Mouse (Mus musculus) T-cell, adult 2 months (primary cell): ENCODE data around the gene Ykt6.
A peak's percentile ranks its signal among the peaks of the same experiment; 100 is the strongest.
"Not testable (repeated sequence)": the region's sequence is repeated elsewhere in the genome, so short reads cannot be mapped to it uniquely, and the experiment has no call there.

Experiments used
- DNase-seq: peaks from one replicate; pipeline ENCODE4 v3.0.0; 2022; ENCODE audit warnings: low spot score

Ykt6 gene

GRCm38 (mm10) chr11:5955546-5956276 lies at the start of gene Ykt6:
Ykt6 (plus strand) TSS chr11:5955693.
- DNase-seq = peak; percentile 81

GRCm38 (mm10) chr11:5905778-5906518 lies 49.5 kb upstream of the Ykt6 start:
- no peak for DNase-seq

DNA sequence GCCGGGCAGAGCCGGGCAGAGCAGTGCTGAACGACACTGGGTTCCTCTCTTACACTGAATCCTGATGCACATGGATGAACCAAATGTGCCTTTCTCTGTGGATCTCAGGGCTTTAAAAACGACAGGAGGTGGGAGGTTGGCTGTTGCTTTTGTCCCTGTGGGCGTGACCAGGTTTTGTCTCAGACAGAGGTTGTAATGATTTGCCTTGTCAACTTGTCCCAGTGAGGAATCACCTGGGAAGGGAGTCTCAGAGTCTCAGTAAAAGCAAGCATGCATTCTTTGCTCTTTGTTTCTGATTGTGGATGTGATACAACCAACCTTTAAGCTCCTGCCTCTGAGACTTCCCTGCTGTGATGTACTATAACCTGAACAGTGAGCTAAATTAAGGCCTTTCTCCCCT lies 48.4 kb upstream of the Ykt6 start:
- no peak for DNase-seq

DNA sequence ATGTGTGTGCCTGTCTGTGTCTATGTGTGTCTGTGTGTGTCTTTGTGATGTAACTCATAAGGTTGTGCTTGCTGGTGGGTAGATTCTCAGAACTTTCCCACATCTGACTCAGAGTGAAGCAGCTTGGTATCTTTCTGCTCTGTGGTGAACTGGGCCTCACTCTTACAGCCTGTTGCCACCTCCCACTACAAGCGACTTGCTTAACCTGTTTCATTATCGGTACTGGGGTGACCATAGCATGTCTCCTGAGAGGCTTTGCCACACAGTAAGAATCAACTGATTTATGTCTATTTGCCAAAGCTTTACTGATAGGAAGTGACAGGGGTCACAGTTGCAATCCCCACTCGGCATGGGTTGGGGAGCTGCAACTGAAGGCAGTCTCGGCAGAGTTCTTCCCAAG lies 46.9 kb upstream of the Ykt6 start:
- DNase-seq = no peak

- DNase-seq = no peak
Observed at GRCm38 (mm10) chr11:5912635-5913034, 42.9 kb upstream of the Ykt6 start.

- DNase-seq = no peak
Observed at GRCm38 (mm10) chr11:5913256-5913655, 42.2 kb upstream of the Ykt6 start.

DNA sequence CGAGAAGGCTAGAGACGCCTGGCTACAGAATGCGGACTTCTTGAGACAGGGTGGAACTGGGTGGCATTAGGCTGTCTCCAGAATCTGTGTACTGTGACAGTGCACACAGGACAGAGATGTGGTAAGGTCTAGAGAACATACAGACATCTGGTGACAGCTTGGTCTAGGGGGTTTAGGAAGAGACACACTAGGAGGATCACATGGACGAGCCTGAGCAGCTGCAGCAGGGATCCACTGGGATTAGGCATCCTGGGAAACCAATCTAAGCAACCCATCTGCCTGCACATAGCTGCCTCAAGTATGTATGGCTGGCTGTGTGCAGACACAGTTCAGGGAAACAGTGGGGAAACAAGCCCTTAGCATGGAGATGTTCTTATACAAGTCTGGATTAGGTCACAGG lies 41.6 kb upstream of the Ykt6 start:
- DNase-seq = no peak

DNA sequence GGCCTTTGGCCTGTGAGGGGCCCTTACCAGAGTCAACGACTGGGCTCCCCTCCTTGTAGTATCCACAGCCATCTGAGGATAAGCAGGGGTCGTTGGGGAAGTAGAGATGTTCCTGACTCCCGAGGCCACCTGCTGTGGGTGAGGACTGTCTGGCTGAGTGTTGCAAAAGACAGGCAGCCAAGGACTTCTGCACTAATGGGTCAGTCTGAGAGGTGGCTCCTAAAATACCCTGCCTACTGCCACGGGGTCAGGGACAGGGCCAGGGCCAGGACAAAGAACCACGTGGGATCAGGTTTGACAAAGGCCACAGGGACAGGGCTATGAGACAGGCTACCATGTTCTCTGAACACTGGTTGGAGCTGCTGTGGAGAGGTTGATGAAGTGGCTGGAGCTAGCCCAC lies 40.6 kb upstream of the Ykt6 start:
- DNase-seq = no peak

DNA sequence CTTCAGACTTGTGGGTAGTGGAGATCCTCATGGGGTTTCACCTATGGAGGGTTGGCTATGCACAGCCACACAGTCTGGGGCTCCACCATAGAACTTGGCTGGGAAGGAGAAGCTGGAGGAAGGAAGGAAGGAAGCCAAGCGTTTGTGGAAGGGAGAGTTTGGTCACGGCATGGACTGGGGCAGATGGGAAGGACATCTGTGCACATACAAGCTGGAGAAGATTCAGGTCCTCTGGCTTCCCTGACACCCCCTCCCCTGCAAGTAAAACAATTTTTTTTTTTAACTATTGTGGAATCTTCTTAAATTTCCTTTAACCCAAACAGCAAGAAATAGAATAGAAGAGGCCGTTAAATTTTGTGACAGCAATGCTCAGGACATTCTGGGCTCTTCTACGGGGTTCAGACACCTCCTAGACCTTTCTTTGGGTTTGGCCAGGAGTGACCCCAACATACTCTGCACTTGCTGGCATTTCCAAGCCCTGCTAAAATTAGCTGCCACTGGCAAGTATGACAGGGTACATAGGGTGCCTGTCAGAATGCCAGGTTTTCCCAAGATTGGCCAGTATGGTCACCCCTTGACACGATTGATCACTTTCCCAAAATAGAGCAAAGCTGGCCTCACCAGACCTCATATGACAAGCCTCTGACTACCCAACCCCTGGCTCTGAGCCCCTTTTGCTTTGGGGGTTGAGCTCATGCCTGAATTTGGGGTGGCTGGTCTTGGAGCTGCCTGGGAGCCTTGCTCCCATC lies 39.9 kb upstream of the Ykt6 start:
- no peak for DNase-seq

- DNase-seq = no peak
Observed at GRCm38 (mm10) chr11:5916178-5916548, 39.3 kb upstream of the Ykt6 start.

GRCm38 (mm10) chr11:5918111-5918510 lies 37.4 kb upstream of the Ykt6 start:
- DNase-seq = no peak

- DNase-seq = no peak
Observed at GRCm38 (mm10) chr11:5919606-5920005, 35.9 kb upstream of the Ykt6 start.

GRCm38 (mm10) chr11:5920323-5920960 lies 35.1 kb upstream of the Ykt6 start:
- DNase-seq = no peak

- no peak for DNase-seq
Observed at GRCm38 (mm10) chr11:5924699-5925098, 30.8 kb upstream of the Ykt6 start.

GRCm38 (mm10) chr11:5926696-5927220 lies 28.7 kb upstream of the Ykt6 start:
- no peak for DNase-seq

DNA sequence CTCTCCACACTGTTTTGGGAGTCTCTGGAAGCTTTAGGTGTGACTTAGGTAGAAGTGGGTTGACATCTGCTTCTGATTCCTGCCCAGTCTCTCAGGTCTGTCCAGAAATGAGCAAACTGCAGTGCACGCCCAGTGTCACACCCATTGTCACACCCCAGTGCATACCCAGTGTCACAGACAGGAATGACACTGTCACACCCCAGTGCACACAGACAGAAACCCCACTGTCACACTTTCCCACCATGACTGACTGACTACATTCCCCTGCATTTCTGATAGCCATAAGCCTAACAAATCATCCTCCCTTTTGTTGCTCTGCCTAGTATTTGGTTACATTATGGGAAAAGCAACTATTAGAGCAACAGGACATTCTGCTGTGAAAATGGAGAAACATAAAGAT lies 24.9 kb upstream of the Ykt6 start:
- DNase-seq = no peak

DNA sequence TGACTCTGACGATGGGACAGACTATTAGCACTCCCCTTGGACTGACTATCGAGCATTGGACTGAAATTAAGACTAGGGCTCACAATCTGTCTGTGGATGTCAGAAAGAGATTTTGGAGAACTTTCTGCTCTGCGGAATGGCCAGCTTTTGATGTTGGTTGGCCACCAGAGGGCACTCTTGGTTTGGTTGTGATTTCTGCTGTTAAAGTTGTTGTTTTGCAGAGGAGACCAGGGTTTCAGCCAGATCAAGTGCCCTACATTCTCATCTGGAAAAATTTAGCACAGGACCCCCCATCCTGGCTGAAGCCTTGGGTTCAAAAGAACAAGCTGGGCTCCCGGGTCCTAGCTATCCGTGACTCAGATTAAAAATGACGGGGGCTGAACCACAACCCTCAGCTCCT lies 23.5 kb upstream of the Ykt6 start:
- DNase-seq = not testable (repeated sequence)

DNA sequence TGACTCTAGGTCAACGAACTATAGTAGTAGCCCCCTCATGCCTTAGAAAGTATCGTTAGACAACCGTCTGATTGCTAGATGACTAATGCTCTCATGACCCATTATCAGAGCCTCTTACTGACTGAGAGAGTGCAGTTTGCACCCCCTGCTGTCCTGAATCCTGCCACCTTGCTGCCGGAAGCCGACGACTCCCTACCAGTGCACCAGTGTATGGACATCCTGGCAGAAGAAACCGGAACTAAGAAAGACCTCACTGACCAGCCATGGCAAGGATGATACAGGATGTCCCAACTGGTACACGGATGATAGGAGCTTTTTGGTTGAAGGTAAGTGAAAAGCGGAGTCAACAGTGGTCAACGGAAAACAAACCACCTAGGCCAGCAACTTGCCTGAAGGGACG lies 21.0 kb upstream of the Ykt6 start:
- not testable (repeated sequence) for DNase-seq

- DNase-seq = no peak
Observed at GRCm38 (mm10) chr11:5942966-5943365, 12.5 kb upstream of the Ykt6 start.

GRCm38 (mm10) chr11:5945096-5945495 lies 10.4 kb upstream of the Ykt6 start:
- no peak for DNase-seq

DNA sequence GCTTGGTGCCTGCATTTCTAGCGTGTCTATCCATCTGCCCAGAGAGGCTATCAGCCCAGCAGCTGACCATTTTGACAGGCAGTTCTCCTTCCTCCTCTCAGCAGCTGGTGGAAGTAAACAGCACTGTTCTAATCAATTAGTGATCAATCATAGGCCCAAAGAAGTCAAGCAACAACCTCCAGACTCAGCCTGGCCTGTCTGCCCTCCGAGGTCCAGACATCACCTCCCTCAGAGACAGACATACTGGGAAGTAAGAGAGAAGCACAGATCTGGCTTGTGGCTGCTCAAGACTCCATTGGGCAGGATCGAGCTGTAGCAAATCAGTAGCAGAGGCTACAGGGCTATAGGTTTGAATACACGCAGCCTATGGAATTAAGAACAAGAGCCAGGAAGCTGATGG lies 7.7 kb upstream of the Ykt6 start:
- DNase-seq = no peak

DNA sequence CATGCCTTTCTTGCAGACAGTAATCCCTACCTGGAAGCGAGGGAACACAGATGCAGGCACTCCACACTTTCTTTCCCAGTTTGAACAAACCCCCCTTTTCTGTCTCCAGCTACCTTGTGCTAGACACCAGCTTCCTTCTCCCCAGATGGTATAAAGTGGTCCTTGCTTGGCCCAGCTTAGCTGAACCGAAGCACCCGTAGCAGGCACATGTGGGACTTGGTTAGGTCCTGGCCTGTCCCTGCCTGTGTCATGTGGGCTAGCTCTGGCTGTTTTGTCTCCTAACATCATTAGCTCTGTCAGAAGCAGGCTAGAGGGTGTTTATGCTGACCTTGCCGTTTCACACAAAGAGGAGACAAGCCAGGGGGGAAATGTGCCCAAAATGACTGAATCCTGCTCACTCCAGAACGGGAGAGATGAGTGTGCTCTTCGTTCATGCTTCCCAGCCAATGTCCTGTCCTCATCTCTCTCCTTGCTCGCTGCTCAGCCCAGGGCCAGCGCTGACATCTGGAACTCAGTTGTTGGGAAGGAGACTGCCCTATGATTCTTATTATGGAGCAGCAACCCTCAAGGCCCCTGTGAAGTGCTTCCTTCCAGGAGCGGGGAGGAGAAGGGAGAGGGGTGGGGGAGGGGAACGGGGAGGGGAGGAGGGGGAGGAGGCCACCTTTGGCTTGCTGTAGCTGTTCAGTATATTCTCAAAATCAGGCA lies 6.8 kb upstream of the Ykt6 start:
- DNase-seq = no peak
